Mouse (Mus musculus) hindbrain, postnatal 0 days (tissue): ENCODE measurements around the gene B3glct. TPM values are rescaled to one million over a fixed set of nuclear protein-coding genes. Genes with fewer than 3 reads are reported as not detected.

Source experiments
- ATAC-seq: fragments of 200-750 bp; cut with Nextera tagmentation; 2 replicates; pipeline ENCODE4 v1.8.0; 2017; ENCODE audit warnings: mild to moderate bottlenecking, moderate TSS enrichment, moderate library complexity
- DNase-seq: peaks from one replicate; pipeline ENCODE4 v3.0.0-alpha.2; 2015; ENCODE audit warnings: low spot score
- H3K27ac ChIP-seq: fragments of 300-500 bp; sonication (generic); 2 replicates; pipeline ENCODE4 v1.5.1; 2014; ENCODE audit warnings: mild to moderate bottlenecking
- H3K27me3 ChIP-seq: fragments of 300-500 bp; sonication (generic); 2 replicates; pipeline ENCODE4 v1.6.1; 2014; ENCODE audit warnings: low read length, mixed read lengths; ENCODE audit not compliant: insufficient read depth
- H3K36me3 ChIP-seq: fragments of 300-500 bp; sonication (generic); 2 replicates; pipeline ENCODE4 v1.6.1; 2014; ENCODE audit warnings: low read length, mixed read lengths; ENCODE audit not compliant: insufficient read depth
- H3K4me1 ChIP-seq: fragments of 300-500 bp; sonication (generic); 2 replicates; pipeline ENCODE4 v1.6.1; 2014; ENCODE audit warnings: antibody characterized with exemption, low read length, mixed read lengths; ENCODE audit not compliant: insufficient read depth
- H3K4me2 ChIP-seq: fragments of 300-500 bp; sonication (generic); 2 replicates; pipeline ENCODE4 v1.6.1; 2014; ENCODE audit warnings: low read depth, mild to moderate bottlenecking, low read length, moderate library complexity, mixed read lengths
- H3K4me3 ChIP-seq: fragments of 300-500 bp; sonication (generic); 2 replicates; pipeline ENCODE4 v1.5.1; 2014; ENCODE audit warnings: low read length
- H3K9ac ChIP-seq: fragments of 300-500 bp; sonication (generic); replicated peaks from 2 replicates; pipeline ENCODE4 v1.6.1; 2014; ENCODE audit warnings: mild to moderate bottlenecking, low read length, moderate library complexity, mixed read lengths
- H3K9me3 ChIP-seq: fragments of 300-500 bp; sonication (generic); 2 replicates; pipeline ENCODE4 v1.6.1; 2016; ENCODE audit warnings: low read length, mixed read lengths
- CTCF ChIP-seq: IDR thresholded peaks from 2 replicates; pipeline ENCODE4 v1.5.1; 2016; ENCODE audit warnings: antibody characterized with exemption, control low read depth, low read depth
- WGBS: fragments of 180-500 bp; shearing (Covaris S2); extraction: QIAGEN DNeasy Blood & Tissue Kit; methylation state at CpG from one replicate; pipeline ENCODE4 v1.1.7; 2014; 5-methylcytosine and 5-hydroxymethylcytosine counted together
- polyA plus RNA-seq: library from polyadenylated mRNA; unstranded; fragments of >200 nt; fragmentation: Nextera tagmentation; extraction: Ambion mirVana; gene quantifications from 2 replicates; pipeline ENCODE4 v1.2.1, GENCODE M21; 2015
- total RNA-seq: library from RNA; depleted of rRNA; stranded (reverse); fragments of >200 nt; gene quantifications from 2 replicates; pipeline ENCODE4 v1.2.3, GENCODE M21; 2014

Gene B3glct
- total and polyA plus RNA-seq, 2 experiments from 2014 or later, result 14.4 to 22.4 TPM

DNA sequence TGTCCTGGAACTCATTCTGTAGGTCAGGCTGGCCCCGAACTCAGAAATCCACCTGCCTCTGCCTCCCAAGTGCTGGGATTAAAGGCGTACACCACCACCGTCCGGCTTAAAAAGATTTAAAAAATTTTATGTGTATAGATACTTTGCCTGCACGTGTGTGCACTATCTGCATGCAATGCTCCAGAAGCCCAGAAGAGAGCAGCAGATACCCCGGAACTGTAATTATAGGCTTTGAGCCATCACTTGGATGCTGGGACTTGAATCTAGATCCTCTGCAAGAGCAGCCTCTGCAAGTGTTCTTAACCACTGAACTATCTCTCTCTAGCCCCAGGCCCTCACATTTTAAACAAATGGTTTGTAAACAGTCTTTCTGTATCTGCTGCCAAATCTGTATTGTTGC is 15.1 kb upstream of the B3glct start:
- no peak for ATAC-seq
- Histone ChIP-seq H3K27me3 (no peaks in the 10 kb centered on the region), H3K36me3 (no peaks in the 10 kb centered on the region), H3K4me2 (no peak overlapping the region), H3K9ac (no peak overlapping the region), H3K4me3 (no peak overlapping the region), H3K9me3 (no peaks in the 10 kb centered on the region), H3K4me1 (no peaks in the 10 kb centered on the region), H3K27ac (no peak overlapping the region)
- 95% methylated on average over 6 of the region's 6 CpGs for WGBS
- no peak for DNase-seq
- peak; percentile 35 for TF ChIP-seq CTCF

GRCm38 (mm10) chr5:149663417-149663816 is 14.6 kb upstream of the B3glct start:
- Histone ChIP-seq H3K4me2 (no peak overlapping the region), H3K27me3 (no peaks in the 10 kb centered on the region), H3K27ac (no peak overlapping the region), H3K9me3 (no peaks in the 10 kb centered on the region), H3K4me1 (no peaks in the 10 kb centered on the region), H3K36me3 (no peaks in the 10 kb centered on the region), H3K9ac (no peak overlapping the region), H3K4me3 (no peak overlapping the region)
- TF ChIP-seq CTCF, result no peak
- 78% methylated on average over 5 of the region's 5 CpGs for WGBS
- DNase-seq (no peak), ATAC-seq (no peak)

GRCm38 (mm10) chr5:149677196-149677595 is 834 bp upstream of the B3glct start:
- 94% methylated on average over 3 of the region's 3 CpGs for WGBS
- H3K4me2 ChIP-seq, result no peak overlapping the region
- H3K4me3 ChIP-seq, result no peak overlapping the region
- H3K9me3 ChIP-seq, result no peaks in the 10 kb centered on the region
- DNase-seq (no peak), ATAC-seq (no peak)
- peaks cover 5% of the 10 kb centered on the region for H3K4me1 ChIP-seq
- no peak overlapping the region for H3K9ac ChIP-seq
- no peak for TF ChIP-seq CTCF
- H3K27ac ChIP-seq, result no peak overlapping the region
- no peaks in the 10 kb centered on the region for H3K36me3 ChIP-seq
- H3K27me3 ChIP-seq, result no peaks in the 10 kb centered on the region

GRCm38 (mm10) chr5:149678990-149679348 is 939 bp downstream of the B3glct start:
- Histone ChIP-seq H3K27ac (no peak overlapping the region), H3K4me1 (peaks cover 5% of the 10 kb centered on the region), H3K4me2 (peak overlapping the region; percentile 98), H3K27me3 (no peaks in the 10 kb centered on the region), H3K4me3 (peak overlapping the region; percentile 77), H3K9me3 (no peaks in the 10 kb centered on the region), H3K36me3 (no peaks in the 10 kb centered on the region), H3K9ac (peak overlapping the region; percentile 76)
- 2% methylated on average over 15 of the region's 15 CpGs for WGBS
- ATAC-seq, result no peak; the same call in 1 of the 2 replicates
- DNase-seq, result no peak
- no peak for TF ChIP-seq CTCF

GRCm38 (mm10) chr5:149679362-149679761 is 1.3 kb downstream of the B3glct start:
- peak overlapping the region; percentile 77 for H3K4me3 ChIP-seq
- H3K9ac ChIP-seq, result peak overlapping the region; percentile 76
- H3K27me3 ChIP-seq, result no peaks in the 10 kb centered on the region
- ATAC-seq, result no peak
- DNase-seq, result no peak
- H3K4me1 ChIP-seq, result peaks cover 5% of the 10 kb centered on the region
- 10% methylated on average over 11 of the region's 12 CpGs for WGBS
- H3K4me2 ChIP-seq, result peak overlapping the region; percentile 98
- no peaks in the 10 kb centered on the region for H3K9me3 ChIP-seq
- H3K36me3 ChIP-seq, result no peaks in the 10 kb centered on the region
- no peak overlapping the region for H3K27ac ChIP-seq
- no peak for TF ChIP-seq CTCF

- Histone ChIP-seq H3K9ac (no peak overlapping the region), H3K27ac (no peak overlapping the region), H3K27me3 (no peaks in the 10 kb centered on the region), H3K4me1 (peaks cover 5% of the 10 kb centered on the region), H3K4me3 (no peak overlapping the region), H3K9me3 (no peaks in the 10 kb centered on the region), H3K36me3 (no peaks in the 10 kb centered on the region), H3K4me2 (peak overlapping the region; percentile 98)
- no peak for TF ChIP-seq CTCF
- WGBS, result 43% methylated on average over 7 of the region's 7 CpGs
- DNase-seq, result no peak
- ATAC-seq, result no peak
Observed at GRCm38 (mm10) chr5:149679886-149680285, 1.9 kb downstream of the B3glct start.

- TF ChIP-seq CTCF, result no peak
- 67% methylated on average over 5 of the region's 5 CpGs for WGBS
- DNase-seq, result no peak
- Histone ChIP-seq H3K4me3 (no peak overlapping the region), H3K9me3 (no peaks in the 10 kb centered on the region), H3K27ac (no peak overlapping the region), H3K4me2 (no peak overlapping the region), H3K4me1 (peaks cover 5% of the 10 kb centered on the region), H3K36me3 (no peaks in the 10 kb centered on the region), H3K9ac (no peak overlapping the region), H3K27me3 (no peaks in the 10 kb centered on the region)
- no peak for ATAC-seq
Observed at GRCm38 (mm10) chr5:149680946-149681345, 2.9 kb downstream of the B3glct start.
